Mouse (Mus musculus): ENCODE results near the gene Cadps2.

DNA sequence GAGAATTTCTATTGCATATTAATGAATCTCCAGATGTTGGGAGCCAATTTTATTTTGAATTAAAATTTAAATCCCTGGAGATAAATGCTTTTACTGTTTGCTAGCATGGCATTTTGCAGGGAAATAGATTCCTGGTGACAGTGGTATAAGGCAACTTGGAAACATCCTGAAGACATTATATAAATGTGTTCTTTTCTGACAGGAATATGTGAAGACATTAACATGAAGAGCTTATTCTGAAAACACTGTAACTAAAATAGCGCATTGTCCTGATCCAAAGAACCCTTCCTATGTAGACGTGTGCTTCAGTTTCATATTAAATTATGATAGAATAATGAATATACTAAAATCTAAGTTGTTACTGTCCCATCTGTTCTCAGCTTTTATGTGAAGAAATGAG lies 118.8 kb downstream of the Cadps2 start:
- no peak for TF ChIP-seq POLR2A (IDR thresholded peaks at IDR 0.05; ENCODE audit: extremely low read depth, insufficient read depth, low read length)
- TF ChIP-seq CTCF (IDR thresholded peaks at IDR 0.05; ENCODE audit: low read depth, low read length), result no peak

Data from liver, adult 2 months (tissue).